Mouse (Mus musculus): ENCODE data around the gene Tns3. TPM values are rescaled to one million over a fixed set of nuclear protein-coding genes. Genes with fewer than 3 reads are reported as not detected.
"Not testable (repeated sequence)": the region's sequence is repeated elsewhere in the genome, so short reads cannot be mapped to it uniquely, and the experiment has no call there.

Tns3 gene
- polyA plus RNA-seq, 1 experiment from 2014 or later: 3.6 TPM

DNA sequence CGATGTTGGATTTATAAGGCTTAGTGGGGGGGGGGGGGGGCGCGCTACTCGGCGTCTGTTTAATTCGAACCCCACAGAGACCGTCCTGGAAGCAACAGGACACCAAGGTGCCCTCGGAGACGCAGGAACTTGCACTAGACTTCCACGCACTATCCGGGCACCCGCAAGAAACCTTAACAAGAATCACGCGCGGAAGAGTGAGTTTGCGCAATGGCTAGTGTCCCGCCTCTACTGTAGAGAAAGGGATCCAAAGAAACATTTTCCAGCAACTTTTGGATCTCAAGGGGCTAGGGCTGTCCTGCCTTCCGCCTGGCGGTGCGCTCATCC, 40.5 kb downstream of the Tns3 start:
- peak overlapping the region; percentile 98 for H3K4me2 ChIP-seq (ENCODE audit: low read depth, low read length)
- peak overlapping the region; percentile 65 for H3K4me3 ChIP-seq (ENCODE audit: low read depth, low read length)
- DNase-seq: no peak
- H3K27me3 ChIP-seq (ENCODE audit: insufficient read depth, low read length): no peaks in the 10 kb centered on the region
- H3K9me3 ChIP-seq (ENCODE audit: low read length): no peaks in the 10 kb centered on the region
- ATAC-seq: no peak
- no peaks in the 10 kb centered on the region for H3K36me3 ChIP-seq (replicated peaks; ENCODE audit: insufficient read depth, low read length)
- H3K9ac ChIP-seq (replicated peaks): peak overlapping the region; percentile 67
- TF ChIP-seq CTCF (IDR thresholded peaks at IDR 0.05; ENCODE audit: low read depth) (no peak), EP300 (IDR thresholded peaks at IDR 0.05; ENCODE audit: low read depth) (no peak)
- H3K27ac ChIP-seq (ENCODE audit: low read depth): no peak overlapping the region
- 5% methylated on average over 20 of the region's 20 CpGs for WGBS (ENCODE audit: insufficient replicate concordance)
- H3K4me1 ChIP-seq (ENCODE audit: insufficient read depth): peaks cover 16% of the 10 kb centered on the region

GRCm38 (mm10) chr11:8622668-8623067, 41.7 kb downstream of the Tns3 start:
- TF ChIP-seq CTCF (IDR thresholded peaks at IDR 0.05; ENCODE audit: low read depth) (no peak), EP300 (IDR thresholded peaks at IDR 0.05; ENCODE audit: low read depth) (no peak)
- Histone ChIP-seq H3K9ac (replicated peaks) (no peak overlapping the region), H3K27me3 (ENCODE audit: insufficient read depth, low read length) (no peaks in the 10 kb centered on the region), H3K4me1 (ENCODE audit: insufficient read depth) (peaks cover 16% of the 10 kb centered on the region), H3K4me3 (ENCODE audit: low read depth, low read length) (no peak overlapping the region), H3K4me2 (ENCODE audit: low read depth, low read length) (no peak overlapping the region), H3K36me3 (replicated peaks; ENCODE audit: insufficient read depth, low read length) (no peaks in the 10 kb centered on the region), H3K27ac (ENCODE audit: low read depth) (no peak overlapping the region), H3K9me3 (ENCODE audit: low read length) (no peaks in the 10 kb centered on the region)
- 63% methylated on average over 6 of the region's 6 CpGs for WGBS (ENCODE audit: insufficient replicate concordance)
- no peak for ATAC-seq
- DNase-seq: no peak

DNA sequence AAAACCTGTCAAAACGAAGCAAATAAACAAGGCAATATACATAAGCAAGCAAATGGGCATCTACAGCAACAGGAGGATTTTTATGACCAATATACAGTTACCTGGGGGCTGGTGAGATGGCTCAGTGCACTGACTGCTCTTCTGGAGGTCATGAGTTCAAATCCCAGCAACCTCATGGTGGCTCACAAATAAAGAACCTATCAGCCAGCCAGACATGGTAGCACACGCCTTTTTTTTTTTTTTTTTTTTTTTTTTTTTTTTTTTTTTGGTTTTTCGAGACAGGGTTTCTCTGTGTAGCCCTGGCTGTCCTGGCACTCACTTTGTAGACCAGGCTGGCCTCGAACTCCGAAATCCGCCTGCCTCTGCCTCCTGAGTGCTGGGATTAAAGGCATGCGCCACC, 45.2 kb downstream of the Tns3 start:
- H3K27me3 ChIP-seq (ENCODE audit: insufficient read depth, low read length); H3K27ac ChIP-seq (ENCODE audit: low read depth); H3K36me3 ChIP-seq (replicated peaks; ENCODE audit: insufficient read depth, low read length); DNase-seq; H3K4me3 ChIP-seq (ENCODE audit: low read depth, low read length); H3K4me2 ChIP-seq (ENCODE audit: low read depth, low read length); H3K9ac ChIP-seq (replicated peaks); ATAC-seq; H3K9me3 ChIP-seq (ENCODE audit: low read length): not testable (repeated sequence)
- peaks cover 11% of the 10 kb centered on the region; the same call in 1 of the 2 replicates for H3K4me1 ChIP-seq (ENCODE audit: insufficient read depth)
- 69% methylated on average over 6 of the region's 7 CpGs for WGBS (ENCODE audit: insufficient replicate concordance)

DNA sequence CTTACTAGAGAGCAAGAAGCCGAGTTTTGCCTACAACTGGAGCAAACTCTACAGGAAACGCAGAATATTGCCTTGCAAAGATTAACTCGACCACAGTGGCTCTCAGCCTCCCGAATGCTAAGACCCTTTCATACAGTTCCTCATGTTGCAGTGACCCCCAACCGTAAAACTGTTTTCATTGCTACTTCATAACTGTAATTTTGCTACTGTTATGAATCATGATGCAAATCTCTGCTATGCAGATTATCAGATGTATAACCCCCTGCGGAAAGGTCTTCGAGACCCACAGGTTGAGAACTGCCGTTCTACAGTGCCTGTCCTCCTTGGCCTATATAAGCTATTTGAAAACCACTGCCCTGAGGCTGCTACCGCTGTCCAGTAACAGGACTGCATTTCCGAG, 46.0 kb downstream of the Tns3 start:
- peaks cover 9% of the 10 kb centered on the region; the same call in 1 of the 2 replicates for H3K4me1 ChIP-seq (ENCODE audit: insufficient read depth)
- ATAC-seq: no peak
- no peaks in the 10 kb centered on the region for H3K27me3 ChIP-seq (ENCODE audit: insufficient read depth, low read length)
- 54% methylated on average over 10 of the region's 10 CpGs for WGBS (ENCODE audit: insufficient replicate concordance)
- no peak for DNase-seq
- peak overlapping the region; percentile 16; the same call in 1 of the 2 replicates for H3K27ac ChIP-seq (ENCODE audit: low read depth)
- no peak overlapping the region for H3K4me2 ChIP-seq (ENCODE audit: low read depth, low read length)
- no peak overlapping the region for H3K9ac ChIP-seq (replicated peaks)
- no peaks in the 10 kb centered on the region for H3K36me3 ChIP-seq (replicated peaks; ENCODE audit: insufficient read depth, low read length)
- no peaks in the 10 kb centered on the region for H3K9me3 ChIP-seq (ENCODE audit: low read length)
- no peak for TF ChIP-seq CTCF (IDR thresholded peaks at IDR 0.05; ENCODE audit: low read depth)
- H3K4me3 ChIP-seq (ENCODE audit: low read depth, low read length): no peak overlapping the region

DNA sequence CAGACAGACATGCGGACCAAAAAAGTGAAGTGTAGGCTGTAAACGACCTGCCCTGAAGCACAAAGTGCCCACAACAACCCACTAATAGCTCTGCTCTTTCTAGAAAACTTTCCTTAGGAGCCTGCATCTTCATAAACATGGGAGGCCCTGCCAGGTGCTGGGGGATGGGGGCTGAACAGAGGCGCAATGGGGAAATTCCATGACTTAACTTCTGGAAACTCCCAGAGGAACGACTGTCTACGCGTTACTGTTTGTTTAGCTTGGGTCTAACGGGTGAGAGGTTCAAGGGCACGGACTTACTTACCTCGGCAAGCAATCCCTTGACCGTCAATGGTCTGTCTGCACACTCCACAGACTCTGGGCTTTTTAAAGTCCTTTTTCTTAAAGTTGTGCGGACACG, 48.9 kb downstream of the Tns3 start:
- Histone ChIP-seq H3K9ac (replicated peaks) (no peak overlapping the region), H3K9me3 (ENCODE audit: low read length) (no peaks in the 10 kb centered on the region), H3K36me3 (replicated peaks; ENCODE audit: insufficient read depth, low read length) (no peaks in the 10 kb centered on the region), H3K27me3 (ENCODE audit: insufficient read depth, low read length) (no peaks in the 10 kb centered on the region), H3K4me2 (ENCODE audit: low read depth, low read length) (no peak overlapping the region), H3K27ac (ENCODE audit: low read depth) (no peak overlapping the region), H3K4me3 (ENCODE audit: low read depth, low read length) (no peak overlapping the region), H3K4me1 (ENCODE audit: insufficient read depth) (peaks cover 16% of the 10 kb centered on the region)
- WGBS (ENCODE audit: insufficient replicate concordance): 62% methylated on average over 12 of the region's 12 CpGs
- DNase-seq (no peak), ATAC-seq (no peak; the same call in 1 of the 2 replicates)
- TF ChIP-seq EP300 (IDR thresholded peaks at IDR 0.05; ENCODE audit: low read depth) (no peak), CTCF (IDR thresholded peaks at IDR 0.05; ENCODE audit: low read depth) (no peak)

DNA sequence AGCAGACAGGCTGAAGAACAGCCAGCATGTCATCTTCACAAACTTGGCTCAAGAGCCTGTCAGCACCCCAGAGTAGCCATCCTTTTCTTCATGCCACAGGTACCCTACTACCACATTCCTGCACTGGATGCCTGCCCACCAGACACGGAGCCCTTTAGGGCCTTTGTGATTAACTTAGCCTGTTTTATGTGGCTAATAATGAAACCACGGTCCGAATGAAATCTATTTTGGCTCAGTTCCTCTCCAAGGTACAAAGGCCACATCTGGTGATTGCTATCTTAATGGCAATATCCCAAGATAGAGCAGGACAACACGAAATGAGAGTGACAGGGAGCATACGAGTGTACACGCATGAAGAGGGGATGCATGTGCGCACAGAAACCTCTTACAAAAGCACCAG, 53.9 kb downstream of the Tns3 start:
- Histone ChIP-seq H3K4me3 (ENCODE audit: low read depth, low read length) (no peak overlapping the region), H3K4me1 (ENCODE audit: insufficient read depth) (peaks cover 14% of the 10 kb centered on the region), H3K4me2 (ENCODE audit: low read depth, low read length) (no peak overlapping the region), H3K9ac (replicated peaks) (peak overlapping the region; percentile 16; the same call in 1 of the 2 replicates), H3K27ac (ENCODE audit: low read depth) (no peak overlapping the region), H3K36me3 (replicated peaks; ENCODE audit: insufficient read depth, low read length) (no peaks in the 10 kb centered on the region), H3K27me3 (ENCODE audit: insufficient read depth, low read length) (no peaks in the 10 kb centered on the region), H3K9me3 (ENCODE audit: low read length) (no peaks in the 10 kb centered on the region)
- peak; percentile 64 for ATAC-seq
- TF ChIP-seq EP300 (IDR thresholded peaks at IDR 0.05; ENCODE audit: low read depth) (no peak), CTCF (IDR thresholded peaks at IDR 0.05; ENCODE audit: low read depth) (no peak)
- WGBS (ENCODE audit: insufficient replicate concordance): 68% methylated on average over 7 of the region's 7 CpGs
- DNase-seq: no peak

GRCm38 (mm10) chr11:8609873-8610272, 54.5 kb downstream of the Tns3 start:
- no peak for ATAC-seq
- DNase-seq: no peak
- H3K9ac ChIP-seq (replicated peaks): no peak overlapping the region
- 67% methylated on average over 12 of the region's 12 CpGs for whole genome bisulfite sequencing (ENCODE audit: insufficient replicate concordance)
- H3K4me3 ChIP-seq (ENCODE audit: low read depth, low read length): no peak overlapping the region
- peaks cover 16% of the 10 kb centered on the region for H3K4me1 ChIP-seq (ENCODE audit: insufficient read depth)
- no peak overlapping the region for H3K27ac ChIP-seq (ENCODE audit: low read depth)
- no peaks in the 10 kb centered on the region for H3K27me3 ChIP-seq (ENCODE audit: insufficient read depth, low read length)
- TF ChIP-seq EP300 (IDR thresholded peaks at IDR 0.05; ENCODE audit: low read depth): no peak
- TF ChIP-seq CTCF (IDR thresholded peaks at IDR 0.05; ENCODE audit: low read depth): no peak
- no peaks in the 10 kb centered on the region for H3K36me3 ChIP-seq (replicated peaks; ENCODE audit: insufficient read depth, low read length)
- no peaks in the 10 kb centered on the region for H3K9me3 ChIP-seq (ENCODE audit: low read length)
- no peak overlapping the region for H3K4me2 ChIP-seq (ENCODE audit: low read depth, low read length)

All from liver, postnatal 0 days (tissue).